Mouse (Mus musculus): ENCODE measurements around the gene Tenm2.

- TF ChIP-seq MAZ (IDR thresholded peaks at IDR 0.05; ENCODE audit: low read depth, low read length) (no peak), MXI1 (IDR thresholded peaks at IDR 0.05; ENCODE audit: low read depth, low read length) (no peak), CTCF (IDR thresholded peaks at IDR 0.05 in 2 of 3, conservative IDR thresholded peaks at IDR 0.05 in 1 of 3; ENCODE audit: control insufficient read depth in 1 of 3, insufficient read depth in 1 of 3, low read depth in 2 of 3, low read length in 3 of 3, poor library complexity in 1 of 3, severe bottlenecking in 1 of 3) (peak; percentile 21 to 77 (median 75); a peak in 4 of 6 replicates), MYC (IDR thresholded peaks at IDR 0.05; ENCODE audit: low read depth, low read length) (no peak)
Measured at GRCm38 (mm10) chr11:36221271-36221975, 1014.3 kb downstream of the Tenm2 start.

Measured in MEL (cell line).